In genomic region chr14:30196235-30196634, GRCm38 (mm10) we compare ENCODE assay signal across 8 mouse cellular contexts.
DNase-seq lines count a peak whose midpoint lies in the region; ATAC-seq lines count a peak whose summit lies in the region.

No protein-coding gene starts in this region.

- WGBS in liver, embryonic 11.5 days, result 41% methylated on average over 5 of the region's 5 CpGs

- H3K27me3 ChIP-seq in liver, embryonic 11.5 days (replicated peaks; ENCODE audit: control insufficient read depth, insufficient read depth, low read length), result no peaks in the 10 kb centered on the region
- no peaks in the 10 kb centered on the region for H3K27me3 ChIP-seq in splenic B cell, adult 2 months (ENCODE audit: control insufficient read depth, insufficient read depth, low read length, poor library complexity, severe bottlenecking)

- peak; percentile 20 for DNase-seq in adrenal gland, adult 2 months
- no peak for DNase-seq in adrenal gland, adult 18-20 months (ENCODE audit: low spot score in 2 of 2)
- peak; percentile 68 for DNase-seq in right cerebral cortex, adult 18-20 months
- DNase-seq in right cerebral cortex, postnatal 4 days, result no peak
- peak; percentile 29 for DNase-seq in liver, embryonic 11.5 days (ENCODE audit: low spot score)
- DNase-seq in splenic B cell, adult 2 months (ENCODE audit: low read depth, low spot score), result peak; percentile 78
- no peak for DNase-seq in ovary, postnatal 10 days (ENCODE audit: low spot score)
- DNase-seq in gastrocnemius, postnatal 4 days (ENCODE audit: low spot score in 2 of 2), result no peak

- no peak overlapping the region for H3K27ac ChIP-seq in liver, embryonic 11.5 days (ENCODE audit: low read depth, low read length)

- no peak overlapping the region for H3K4me2 ChIP-seq in liver, embryonic 11.5 days

- no peaks in the 10 kb centered on the region for H3K9me3 ChIP-seq in liver, embryonic 11.5 days (ENCODE audit: control insufficient read depth, low read length)

- H3K4me3 ChIP-seq in liver, embryonic 11.5 days (ENCODE audit: low read depth, low read length), result no peak overlapping the region

- ATAC-seq in liver, embryonic 11.5 days (replicated peaks; ENCODE audit: low FRiP score), result no peak

- H3K9ac ChIP-seq in liver, embryonic 11.5 days (ENCODE audit: low read depth, low read length), result no peak overlapping the region

- H3K36me3 ChIP-seq in liver, embryonic 11.5 days (ENCODE audit: control insufficient read depth, insufficient read depth, low read length), result no peaks in the 10 kb centered on the region
- H3K36me3 ChIP-seq in splenic B cell, adult 2 months (ENCODE audit: control insufficient read depth, insufficient read depth, low read length, poor library complexity, severe bottlenecking), result no peaks in the 10 kb centered on the region

- no peaks in the 10 kb centered on the region for H3K4me1 ChIP-seq in liver, embryonic 11.5 days (replicated peaks; ENCODE audit: control insufficient read depth, insufficient read depth, low read length)

Comparison
In these comparisons a context has a peak if more than half of its experiments do, and no peak if none do; other contexts are left out.
1. DNase-seq: peak in adrenal gland, adult 2 months (single experiment), right cerebral cortex, adult 18-20 months (single experiment), liver, embryonic 11.5 days (single experiment) and splenic B cell, adult 2 months (single experiment); none in adrenal gland, adult 18-20 months (0 of 2), right cerebral cortex, postnatal 4 days (single experiment), ovary, postnatal 10 days (single experiment) and gastrocnemius, postnatal 4 days (0 of 2).